In the genomic region with DNA sequence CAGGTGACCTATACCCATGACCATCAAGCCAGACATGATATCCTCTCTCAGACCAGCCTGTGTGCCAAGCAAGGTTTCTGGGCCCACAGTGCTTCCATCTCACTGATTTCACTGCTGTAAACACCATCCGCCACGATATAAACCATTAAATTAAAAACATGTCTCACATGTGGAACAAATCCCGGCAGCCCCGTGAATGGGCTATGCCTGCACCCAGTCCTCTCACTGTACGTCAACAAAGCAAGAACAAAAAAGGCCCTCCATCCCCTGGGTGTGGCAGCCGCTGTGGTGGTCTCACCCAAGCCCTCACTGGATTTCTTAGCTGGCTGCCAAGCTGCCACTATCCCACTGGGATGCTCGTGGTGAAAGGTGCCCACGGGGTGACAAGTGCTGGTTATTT, we compare ENCODE assay signal across 35 mouse cellular contexts. TPM values are rescaled to one million over a fixed set of nuclear protein-coding genes. Genes with fewer than 3 reads are reported as not detected.
A peak's percentile ranks its signal among the peaks of the same experiment; 100 is the strongest.
DNase-seq lines count a peak whose midpoint lies in the region; ATAC-seq and TF ChIP-seq lines count a peak whose summit lies in the region.
"Had no signal": no experiment of that assay in that cellular context is flagged by ENCODE, and none has a peak within 500 bp of the region (broad histone marks: within the 10 kb centered on the region; RNA-seq: fewer than 3 reads in every experiment).

No protein-coding gene starts in this region.

- no peak overlapping the region; the same call in 1 of the 2 replicates for H3K4me2 ChIP-seq in embryonic facial prominence, embryonic 11.5 days (ENCODE audit: low read depth, low read length)
- no peak overlapping the region for H3K4me2 ChIP-seq in limb, embryonic 15.5 days
- H3K4me2 ChIP-seq: intestine, embryonic 15.5 days; neural tube, embryonic 12.5 days; stomach, embryonic 15.5 days had no signal

- H3K27me3 ChIP-seq in embryonic facial prominence, embryonic 11.5 days (ENCODE audit: control insufficient read depth, insufficient read depth, low read length), result no peaks in the 10 kb centered on the region
- H3K27me3 ChIP-seq in limb, embryonic 10.5 days (ENCODE audit: low read depth, poor library complexity, severe bottlenecking), result no peaks in the 10 kb centered on the region
- no peaks in the 10 kb centered on the region for H3K27me3 ChIP-seq in limb, embryonic 15.5 days
- H3K27me3 ChIP-seq: intestine, embryonic 15.5 days; neural tube, embryonic 12.5 days; stomach, embryonic 15.5 days had no signal

- H3K4me1 ChIP-seq in embryonic facial prominence, embryonic 11.5 days (ENCODE audit: control insufficient read depth, insufficient read depth, low read length), result no peaks in the 10 kb centered on the region; the same call in 1 of the 2 replicates
- H3K4me1 ChIP-seq in limb, embryonic 10.5 days, result peaks cover 30% of the 10 kb centered on the region
- peaks cover 40% of the 10 kb centered on the region for H3K4me1 ChIP-seq in limb, embryonic 15.5 days
- H3K4me1 ChIP-seq: neural tube, embryonic 12.5 days had no signal

- peak; percentile 11 for DNase-seq in gastrocnemius, adult 2 months
- no peak for DNase-seq in gastrocnemius, postnatal 4 days (ENCODE audit: low spot score in 2 of 2)
- DNase-seq in embryonic facial prominence, embryonic 11.5 days (ENCODE audit: low spot score), result peak; percentile 73
- no peak for DNase-seq in limb, embryonic 10.5 days (ENCODE audit: low spot score)
- DNase-seq in kidney, postnatal 36 days, result no peak
- DNase-seq in adrenal gland, postnatal 14 days, result no peak
- DNase-seq: cerebellum, adult 2 months; cerebellum, postnatal 14 days; heart, postnatal 14 days; kidney, adult 8-10 months; liver; lung, adult 2 months; right cerebral cortex, postnatal 4 days had no signal

- H3K27ac ChIP-seq in gastrocnemius, adult 2 months, result no peak overlapping the region
- H3K27ac ChIP-seq in embryonic facial prominence, embryonic 11.5 days (replicated peaks; ENCODE audit: low read depth, low read length), result peak overlapping the region; percentile 79
- 0 out of 2 replicates have a peak overlapping the region, but pooled peaks have one; percentile 40 for H3K27ac ChIP-seq in limb, embryonic 10.5 days
- H3K27ac ChIP-seq in limb, embryonic 15.5 days, result peak overlapping the region; percentile 84
- H3K27ac ChIP-seq: hindbrain, postnatal 0 days; intestine, embryonic 15.5 days; kidney, postnatal 0 days; liver, embryonic 14.5 days; midbrain, embryonic 10.5 days; neural tube, embryonic 12.5 days; stomach, embryonic 15.5 days had no signal

- intact Hi-C loops in gastrocnemius, adult 2 months (cut with DNase I), result no loop called here

- peak; percentile 15; the same call in 1 of the 2 replicates for ATAC-seq in embryonic facial prominence, embryonic 11.5 days (replicated peaks; ENCODE audit: insufficient number of reproducible peaks, low FRiP score, low TSS enrichment, low read depth)
- peak; percentile 27; the same call in 1 of the 2 replicates for ATAC-seq in limb, embryonic 15.5 days (ENCODE audit: insufficient number of reproducible peaks, low FRiP score, low TSS enrichment, low read depth)
- ATAC-seq: forebrain, embryonic 16.5 days; hindbrain, postnatal 0 days; intestine, embryonic 15.5 days; midbrain, embryonic 16.5 days had no signal

- no peaks in the 10 kb centered on the region for H3K9me3 ChIP-seq in embryonic facial prominence, embryonic 11.5 days (replicated peaks; ENCODE audit: control insufficient read depth, low read length)
- H3K9me3 ChIP-seq in limb, embryonic 10.5 days (replicated peaks), result no peaks in the 10 kb centered on the region
- no peaks in the 10 kb centered on the region for H3K9me3 ChIP-seq in limb, embryonic 15.5 days
- H3K9me3 ChIP-seq: intestine, embryonic 15.5 days; midbrain, embryonic 10.5 days; neural tube, embryonic 12.5 days; stomach, embryonic 15.5 days had no signal

- no peak overlapping the region for H3K4me3 ChIP-seq in gastrocnemius, adult 2 months
- no peak overlapping the region for H3K4me3 ChIP-seq in embryonic facial prominence, embryonic 11.5 days (ENCODE audit: low read depth, low read length)
- no peak overlapping the region for H3K4me3 ChIP-seq in limb, embryonic 10.5 days
- no peak overlapping the region for H3K4me3 ChIP-seq in limb, embryonic 15.5 days
- H3K4me3 ChIP-seq: intestine, embryonic 15.5 days; midbrain, embryonic 10.5 days; myocyte; neural tube, embryonic 12.5 days; stomach, embryonic 15.5 days had no signal

- H3K9ac ChIP-seq in embryonic facial prominence, embryonic 11.5 days (replicated peaks; ENCODE audit: low read length), result no peak overlapping the region; the same call in 1 of the 2 replicates
- H3K9ac ChIP-seq in limb, embryonic 15.5 days, result no peak overlapping the region
- H3K9ac ChIP-seq: intestine, embryonic 15.5 days; liver, embryonic 14.5 days; neural tube, embryonic 12.5 days; stomach, embryonic 15.5 days had no signal

- WGBS in embryonic facial prominence, embryonic 11.5 days, result 54% methylated on average over 8 of the region's 8 CpGs
- WGBS in limb, embryonic 10.5 days, result 73% methylated on average over 8 of the region's 8 CpGs
- 34% methylated on average over 8 of the region's 8 CpGs for WGBS in limb, embryonic 15.5 days

- no peak for TF ChIP-seq CTCF in gastrocnemius, adult 2 months (IDR thresholded peaks at IDR 0.05)

- no peaks in the 10 kb centered on the region for H3K36me3 ChIP-seq in embryonic facial prominence, embryonic 11.5 days (replicated peaks; ENCODE audit: control insufficient read depth, insufficient read depth, low read depth, low read length)
- H3K36me3 ChIP-seq in limb, embryonic 10.5 days, result peaks cover 18% of the 10 kb centered on the region; the same call in 1 of the 2 replicates
- H3K36me3 ChIP-seq in limb, embryonic 15.5 days, result peaks cover 26% of the 10 kb centered on the region
- H3K36me3 ChIP-seq: intestine, embryonic 15.5 days; stomach, embryonic 15.5 days had no signal

RNA-seq across cellular contexts. Expression of gene Prss38, which starts 24.4 kb away (rescaled TPM):
- total RNA-seq in gastrocnemius, adult 2 months (2021), result not detected
- total RNA-seq in gastrocnemius, postnatal 4 days (2021), result not detected
- 0.17 TPM in 1 of 2 replicates, not detected in the other for polyA plus RNA-seq in embryonic facial prominence, embryonic 11.5 days (2014; fragmentation: Nextera tagmentation; extraction: Ambion mirVana)
- not detected in 2 replicates for polyA plus RNA-seq in limb, embryonic 10.5 days (2016; fragmentation: Nextera tagmentation; extraction: Ambion mirVana)
- 0.12 TPM in 1 of 2 replicates, not detected in the other for polyA plus RNA-seq in limb, embryonic 15.5 days (2015; fragmentation: Nextera tagmentation; extraction: Ambion mirVana)
- not detected in 2 replicates for total RNA-seq in adrenal gland, postnatal 14 days (2021)
- total RNA-seq: adrenal gland, adult 18-20 months; adrenal gland, postnatal 4 days; gastrocnemius, adult 8-10 months; heart, adult 8-10 months; heart, postnatal 14 days; hindbrain, postnatal 0 days; left cerebral cortex, postnatal 10 days; megakaryocyte progenitor cell, adult 5-6 weeks; MEL had no signal
- polyA plus RNA-seq: cerebellum, adult 2 months; forebrain, embryonic 16.5 days; gonadal fat pad, adult 2 months; heart, embryonic 14.5 days; hindbrain, embryonic 11.5 days; hindbrain, postnatal 0 days; intestine, embryonic 15.5 days; kidney, postnatal 0 days; large intestine, adult 2 months; liver, embryonic 14.5 days; lung, adult 2 months; midbrain, embryonic 10.5 days; midbrain, embryonic 16.5 days; myocyte; neural tube, embryonic 12.5 days; stomach, embryonic 15.5 days had no signal

RNA-seq across cellular contexts. Expression of gene Jmjd4, which starts 50.0 kb away (rescaled TPM):
- total RNA-seq in gastrocnemius, adult 2 months (2021), result 10 to 100 TPM in 1 of 2 experiments, 1 to 10 TPM in 1; 7.2 to 10.2 TPM
- total RNA-seq in gastrocnemius, postnatal 4 days (2021), result 10 to 100 TPM in 1 of 2 experiments, 1 to 10 TPM in 1; 8.5 to 10.0 TPM
- polyA plus RNA-seq in embryonic facial prominence, embryonic 11.5 days (2014; fragmentation: Nextera tagmentation; extraction: Ambion mirVana), result 16.1 and 16.2 TPM in 2 replicates
- polyA plus RNA-seq in limb, embryonic 10.5 days (2016; fragmentation: Nextera tagmentation; extraction: Ambion mirVana), result 16.8 and 21.8 TPM in 2 replicates
- polyA plus RNA-seq in limb, embryonic 15.5 days (2015; fragmentation: Nextera tagmentation; extraction: Ambion mirVana), result 11.2 and 11.7 TPM in 2 replicates
- total RNA-seq in adrenal gland, postnatal 14 days (2021), result 7.9 and 9.5 TPM in 2 replicates

RNA-seq across cellular contexts. Expression of gene Snap47, which starts 51.2 kb away (rescaled TPM):
- 10 to 100 TPM; 18.6 to 30.4 TPM for total RNA-seq in gastrocnemius, adult 2 months (2021)
- total RNA-seq in gastrocnemius, postnatal 4 days (2021), result 10 to 100 TPM; 34.8 to 40.9 TPM
- 177 and 191 TPM in 2 replicates for polyA plus RNA-seq in embryonic facial prominence, embryonic 11.5 days (2014; fragmentation: Nextera tagmentation; extraction: Ambion mirVana)
- polyA plus RNA-seq in limb, embryonic 10.5 days (2016; fragmentation: Nextera tagmentation; extraction: Ambion mirVana), result 106 and 122 TPM in 2 replicates
- polyA plus RNA-seq in limb, embryonic 15.5 days (2015; fragmentation: Nextera tagmentation; extraction: Ambion mirVana), result 116 and 118 TPM in 2 replicates
- total RNA-seq in adrenal gland, postnatal 14 days (2021), result 59.3 and 60.9 TPM in 2 replicates

Comparison
In these comparisons a context has a peak if more than half of its experiments do, and no peak if none do; other contexts are left out.
1. DNase-seq: peak in gastrocnemius, adult 2 months (single experiment) and embryonic facial prominence, embryonic 11.5 days (single experiment); none in gastrocnemius, postnatal 4 days (0 of 2), limb, embryonic 10.5 days (single experiment), kidney, postnatal 36 days (0 of 2) and adrenal gland, postnatal 14 days (single experiment).